Mouse (Mus musculus): ENCODE data around the gene Tex46. TPM values are rescaled to one million over a fixed set of nuclear protein-coding genes. Genes with fewer than 3 reads are reported as not detected.
A peak's percentile ranks its signal among the peaks of the same experiment; 100 is the strongest.

Gene Tex46
- polyA plus RNA-seq, 1 experiment from 2014 or later = not detected

GRCm38 (mm10) chr4:136638230-136638750 is 28.1 kb downstream of the Tex46 start:
- Histone ChIP-seq H3K4me2 (ENCODE audit: low read depth, low read length) (no peak overlapping the region; the same call in 1 of the 2 replicates), H3K27me3 (ENCODE audit: control insufficient read depth, insufficient read depth, low read length) (peaks cover 34% of the 10 kb centered on the region), H3K4me1 (ENCODE audit: control insufficient read depth, insufficient read depth, low read length) (peaks cover 8% of the 10 kb centered on the region), H3K9ac (ENCODE audit: low read length) (no peak overlapping the region), H3K27ac (ENCODE audit: low read length) (no peak overlapping the region), H3K4me3 (ENCODE audit: low read length) (no peak overlapping the region), H3K9me3 (replicated peaks; ENCODE audit: control insufficient read depth, low read length) (no peaks in the 10 kb centered on the region), H3K36me3 (ENCODE audit: control insufficient read depth, insufficient read depth) (no peaks in the 10 kb centered on the region)
- WGBS = 42% methylated on average over 7 of the region's 7 CpGs
- ATAC-seq (replicated peaks; ENCODE audit: extremely low read depth, insufficient read depth, low FRiP score) = no peak

DNA sequence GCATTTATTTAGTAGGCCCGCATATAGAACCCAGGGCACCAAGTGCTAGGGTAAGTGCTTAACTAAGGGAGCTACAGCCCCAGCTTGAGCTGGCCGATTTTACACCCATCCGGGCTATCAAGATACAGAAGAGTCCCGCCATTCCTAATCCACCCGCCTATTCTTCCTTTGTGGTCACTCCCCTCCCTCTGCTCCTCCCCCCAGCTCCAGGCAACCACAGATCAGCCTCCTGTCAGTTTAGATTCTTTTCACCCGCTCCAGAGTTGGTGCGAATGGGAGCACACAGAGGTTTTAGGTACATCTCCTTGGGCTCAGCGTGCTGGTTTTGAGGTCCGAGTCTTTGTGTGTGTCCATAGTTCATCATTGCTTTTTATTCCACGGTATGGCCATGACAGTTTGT is 28.7 kb downstream of the Tex46 start:
- Histone ChIP-seq H3K4me3 (ENCODE audit: low read length) (peak overlapping the region; percentile 18; the same call in 1 of the 2 replicates), H3K36me3 (ENCODE audit: control insufficient read depth, insufficient read depth) (no peaks in the 10 kb centered on the region), H3K27me3 (ENCODE audit: control insufficient read depth, insufficient read depth, low read length) (peaks cover 34% of the 10 kb centered on the region), H3K27ac (ENCODE audit: low read length) (no peak overlapping the region), H3K9ac (ENCODE audit: low read length) (no peak overlapping the region), H3K4me1 (ENCODE audit: control insufficient read depth, insufficient read depth, low read length) (peaks cover 8% of the 10 kb centered on the region), H3K4me2 (ENCODE audit: low read depth, low read length) (peak overlapping the region; percentile 36; the same call in 1 of the 2 replicates), H3K9me3 (replicated peaks; ENCODE audit: control insufficient read depth, low read length) (no peaks in the 10 kb centered on the region)
- WGBS = 16% methylated on average over 10 of the region's 10 CpGs
- no peak for ATAC-seq (replicated peaks; ENCODE audit: extremely low read depth, insufficient read depth, low FRiP score)

- Histone ChIP-seq H3K27ac (ENCODE audit: low read length) (no peak overlapping the region), H3K4me3 (ENCODE audit: low read length) (no peak overlapping the region), H3K36me3 (ENCODE audit: control insufficient read depth, insufficient read depth) (no peaks in the 10 kb centered on the region), H3K4me2 (ENCODE audit: low read depth, low read length) (peak overlapping the region; percentile 7), H3K9ac (ENCODE audit: low read length) (no peak overlapping the region), H3K4me1 (ENCODE audit: control insufficient read depth, insufficient read depth, low read length) (peaks cover 11% of the 10 kb centered on the region), H3K9me3 (replicated peaks; ENCODE audit: control insufficient read depth, low read length) (peaks cover 4% of the 10 kb centered on the region; the same call in 1 of the 2 replicates), H3K27me3 (ENCODE audit: control insufficient read depth, insufficient read depth, low read length) (peaks cover 15% of the 10 kb centered on the region)
- 7% methylated on average over 11 of the region's 11 CpGs for WGBS
- ATAC-seq (replicated peaks; ENCODE audit: extremely low read depth, insufficient read depth, low FRiP score) = no peak
These were observed 38.8 kb downstream of the Tex46 start for GRCm38 (mm10) chr4:136648922-136649479.

DNA sequence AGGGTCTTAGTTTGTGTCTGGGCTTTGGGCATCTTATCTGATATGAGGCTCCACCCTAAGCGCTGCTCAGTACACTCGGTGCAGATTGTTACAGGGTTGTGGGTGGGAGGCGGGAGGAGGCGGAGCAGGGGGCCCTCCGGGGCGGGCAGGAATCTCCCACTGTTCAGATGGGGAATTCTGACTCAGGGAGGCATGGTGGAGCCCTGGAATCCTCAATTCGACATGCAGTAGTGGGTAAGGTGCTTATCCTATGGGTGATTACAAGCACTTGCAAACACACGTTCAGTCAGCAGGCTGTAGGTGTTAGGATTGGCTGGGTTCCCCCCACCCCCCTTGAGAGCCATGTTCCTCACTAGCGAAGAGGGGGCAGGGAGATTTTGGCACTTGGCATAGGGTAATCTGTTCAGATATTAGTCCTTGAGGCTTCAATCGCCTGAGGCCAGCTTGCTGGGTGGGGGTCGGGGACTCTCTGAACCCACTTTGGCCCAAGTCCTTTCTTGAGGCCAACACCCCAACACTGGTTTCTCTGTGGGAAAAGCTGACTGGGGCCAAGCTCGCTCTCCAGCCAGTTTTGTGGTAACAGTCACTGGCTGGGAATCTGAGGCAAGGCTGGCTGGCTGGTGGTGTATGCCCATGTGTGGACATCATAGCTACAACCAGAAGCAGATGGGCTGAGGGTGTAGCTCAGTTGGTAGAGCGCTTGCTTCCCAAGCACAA is 39.4 kb downstream of the Tex46 start:
- peak; percentile 62 for ATAC-seq (replicated peaks; ENCODE audit: extremely low read depth, insufficient read depth, low FRiP score)
- peak overlapping the region; percentile 7 for H3K4me2 ChIP-seq (ENCODE audit: low read depth, low read length)
- no peak overlapping the region for H3K27ac ChIP-seq (ENCODE audit: low read length)
- WGBS = 26% methylated on average over 13 of the region's 13 CpGs
- H3K4me1 ChIP-seq (ENCODE audit: control insufficient read depth, insufficient read depth, low read length) = peaks cover 11% of the 10 kb centered on the region
- no peaks in the 10 kb centered on the region for H3K36me3 ChIP-seq (ENCODE audit: control insufficient read depth, insufficient read depth)
- H3K27me3 ChIP-seq (ENCODE audit: control insufficient read depth, insufficient read depth, low read length) = peaks cover 15% of the 10 kb centered on the region
- no peak overlapping the region for H3K4me3 ChIP-seq (ENCODE audit: low read length)
- H3K9ac ChIP-seq (ENCODE audit: low read length) = no peak overlapping the region
- peaks cover 4% of the 10 kb centered on the region; the same call in 1 of the 2 replicates for H3K9me3 ChIP-seq (replicated peaks; ENCODE audit: control insufficient read depth, low read length)

- no peak overlapping the region for H3K9ac ChIP-seq (ENCODE audit: low read length)
- no peaks in the 10 kb centered on the region for H3K36me3 ChIP-seq (ENCODE audit: control insufficient read depth, insufficient read depth)
- no peak overlapping the region for H3K4me3 ChIP-seq (ENCODE audit: low read length)
- H3K27me3 ChIP-seq (ENCODE audit: control insufficient read depth, insufficient read depth, low read length) = peaks cover 15% of the 10 kb centered on the region
- WGBS = 87% methylated on average over 8 of the region's 8 CpGs
- peaks cover 11% of the 10 kb centered on the region for H3K4me1 ChIP-seq (ENCODE audit: control insufficient read depth, insufficient read depth, low read length)
- no peak for ATAC-seq (replicated peaks; ENCODE audit: extremely low read depth, insufficient read depth, low FRiP score)
- H3K9me3 ChIP-seq (replicated peaks; ENCODE audit: control insufficient read depth, low read length) = peaks cover 4% of the 10 kb centered on the region; the same call in 1 of the 2 replicates
- H3K4me2 ChIP-seq (ENCODE audit: low read depth, low read length) = no peak overlapping the region
- no peak overlapping the region for H3K27ac ChIP-seq (ENCODE audit: low read length)
These were observed 40.0 kb downstream of the Tex46 start for GRCm38 (mm10) chr4:136650261-136650660.

- no peak overlapping the region for H3K4me3 ChIP-seq (ENCODE audit: low read length)
- H3K27me3 ChIP-seq (ENCODE audit: control insufficient read depth, insufficient read depth, low read length) = peaks cover 22% of the 10 kb centered on the region
- no peaks in the 10 kb centered on the region for H3K36me3 ChIP-seq (ENCODE audit: control insufficient read depth, insufficient read depth)
- WGBS = 70% methylated on average over 3 of the region's 3 CpGs
- no peak overlapping the region for H3K27ac ChIP-seq (ENCODE audit: low read length)
- no peak overlapping the region for H3K4me2 ChIP-seq (ENCODE audit: low read depth, low read length)
- peaks cover 4% of the 10 kb centered on the region; the same call in 1 of the 2 replicates for H3K9me3 ChIP-seq (replicated peaks; ENCODE audit: control insufficient read depth, low read length)
- H3K9ac ChIP-seq (ENCODE audit: low read length) = no peak overlapping the region
- peaks cover 11% of the 10 kb centered on the region for H3K4me1 ChIP-seq (ENCODE audit: control insufficient read depth, insufficient read depth, low read length)
- ATAC-seq (replicated peaks; ENCODE audit: extremely low read depth, insufficient read depth, low FRiP score) = no peak; the same call in 1 of the 2 replicates
These were observed 41.1 kb downstream of the Tex46 start for GRCm38 (mm10) chr4:136651357-136651811.

DNA sequence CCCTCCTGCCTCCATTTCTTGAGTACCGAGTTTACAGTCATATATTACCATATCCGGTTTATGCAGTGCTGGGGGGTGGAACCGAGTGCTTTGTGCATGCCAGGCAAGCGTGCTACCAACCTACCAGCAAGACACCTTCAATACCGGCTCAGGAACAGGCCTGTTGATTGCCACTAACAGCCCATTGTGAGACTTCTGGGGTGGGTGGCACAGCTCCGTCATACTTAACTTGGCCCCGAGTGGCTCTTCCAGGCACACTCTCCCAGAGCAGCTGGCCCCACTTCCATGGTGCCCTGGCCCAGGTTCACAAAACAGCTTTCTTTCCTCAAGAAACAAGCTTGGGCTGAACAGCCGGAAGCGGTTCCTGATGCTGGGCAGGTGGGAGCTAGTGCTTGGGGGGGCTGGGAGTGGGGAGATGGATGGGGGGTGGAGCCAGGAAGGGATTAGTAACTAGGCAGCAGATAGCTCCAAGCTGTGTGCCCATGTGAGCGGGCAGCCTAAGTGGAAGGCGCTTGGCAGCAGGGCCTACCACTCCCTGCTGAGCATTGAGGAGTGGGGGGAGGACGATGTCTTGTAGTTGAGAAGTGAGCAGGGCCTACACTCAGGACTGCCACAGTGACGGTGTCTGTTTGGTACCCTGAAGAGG is 41.8 kb downstream of the Tex46 start:
- no peak overlapping the region for H3K9ac ChIP-seq (ENCODE audit: low read length)
- H3K36me3 ChIP-seq (ENCODE audit: control insufficient read depth, insufficient read depth) = no peaks in the 10 kb centered on the region
- no peak overlapping the region for H3K4me3 ChIP-seq (ENCODE audit: low read length)
- peaks cover 11% of the 10 kb centered on the region for H3K4me1 ChIP-seq (ENCODE audit: control insufficient read depth, insufficient read depth, low read length)
- H3K4me2 ChIP-seq (ENCODE audit: low read depth, low read length) = no peak overlapping the region
- ATAC-seq (replicated peaks; ENCODE audit: extremely low read depth, insufficient read depth, low FRiP score) = no peak
- no peak overlapping the region for H3K27ac ChIP-seq (ENCODE audit: low read length)
- H3K9me3 ChIP-seq (replicated peaks; ENCODE audit: control insufficient read depth, low read length) = peaks cover 2% of the 10 kb centered on the region; the same call in 1 of the 2 replicates
- WGBS = 79% methylated on average over 13 of the region's 13 CpGs
- H3K27me3 ChIP-seq (ENCODE audit: control insufficient read depth, insufficient read depth, low read length) = peaks cover 22% of the 10 kb centered on the region

DNA sequence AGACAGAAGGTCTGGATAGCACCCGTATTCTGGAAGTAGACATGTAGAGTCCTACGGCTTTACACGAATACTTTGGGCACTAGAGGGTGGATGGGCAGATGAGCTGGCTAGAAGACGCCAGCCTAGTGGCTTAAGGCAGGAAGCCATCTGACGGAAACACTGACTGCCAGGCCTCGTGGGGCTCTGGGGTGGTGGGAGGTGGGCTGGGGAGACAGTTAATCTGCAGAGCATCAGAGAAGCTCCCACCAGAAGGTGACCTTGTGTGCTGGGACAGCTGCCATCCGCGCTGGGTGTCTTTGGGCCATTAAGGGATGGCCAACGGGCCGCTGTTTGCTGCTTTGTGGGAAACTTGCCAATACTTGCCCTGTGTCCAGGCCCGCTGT is 42.3 kb downstream of the Tex46 start:
- Histone ChIP-seq H3K27me3 (ENCODE audit: control insufficient read depth, insufficient read depth, low read length) (peaks cover 22% of the 10 kb centered on the region), H3K9me3 (replicated peaks; ENCODE audit: control insufficient read depth, low read length) (no peaks in the 10 kb centered on the region), H3K36me3 (ENCODE audit: control insufficient read depth, insufficient read depth) (no peaks in the 10 kb centered on the region), H3K4me1 (ENCODE audit: control insufficient read depth, insufficient read depth, low read length) (peaks cover 11% of the 10 kb centered on the region), H3K4me3 (ENCODE audit: low read length) (no peak overlapping the region), H3K27ac (ENCODE audit: low read length) (no peak overlapping the region), H3K4me2 (ENCODE audit: low read depth, low read length) (no peak overlapping the region), H3K9ac (ENCODE audit: low read length) (no peak overlapping the region)
- WGBS = 59% methylated on average over 11 of the region's 11 CpGs
- no peak for ATAC-seq (replicated peaks; ENCODE audit: extremely low read depth, insufficient read depth, low FRiP score)

All from heart, embryonic 16.5 days (tissue).